Mouse (Mus musculus): ENCODE results near the gene Rprm. TPM values are rescaled to one million over a fixed set of nuclear protein-coding genes. Genes with fewer than 3 reads are reported as not detected.

Rprm gene
- total RNA-seq, 1 experiment, result 8.2 TPM

DNA sequence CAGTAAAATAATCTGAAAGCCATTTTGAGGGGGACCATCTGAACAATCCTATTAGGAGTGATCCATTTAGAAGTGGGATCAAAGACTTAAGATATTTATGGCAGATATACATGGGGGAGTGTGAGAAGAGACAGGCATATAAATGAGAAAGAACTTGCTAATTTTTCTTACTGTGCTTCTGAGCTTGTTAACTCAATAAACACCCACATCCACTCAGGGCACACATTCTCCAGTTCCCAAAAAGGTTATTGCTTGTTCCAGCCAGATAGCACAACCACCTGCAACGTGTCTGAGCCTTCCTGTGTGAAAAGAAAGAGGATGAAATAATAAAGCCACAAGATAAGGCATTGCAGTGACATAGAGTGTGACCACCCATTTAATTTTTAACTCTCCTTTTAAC, 22.9 kb downstream of the Rprm start:
- Histone ChIP-seq H3K4me1 (ENCODE audit: control insufficient read depth in 2 of 2, insufficient read depth in 2 of 2, low read length in 2 of 2, poor library complexity in 1 of 2) (no peaks in the 10 kb centered on the region), H3K9ac (ENCODE audit: insufficient read depth, low read depth, low read length, poor library complexity, severe bottlenecking) (no peak overlapping the region), H3K36me3 (ENCODE audit: control insufficient read depth, insufficient read depth, low read length, poor library complexity, severe bottlenecking) (no peaks in the 10 kb centered on the region), H3K4me3 (ENCODE audit: insufficient read depth in 1 of 2, low read depth in 1 of 2, low read length in 2 of 2, poor library complexity in 1 of 2, severe bottlenecking in 1 of 2) (no peak overlapping the region), H3K9me3 (ENCODE audit: control insufficient read depth, insufficient read depth, low read depth, low read length) (no peaks in the 10 kb centered on the region), H3K27ac (ENCODE audit: insufficient read depth, low read depth, low read length, poor library complexity, severe bottlenecking) (no peak overlapping the region)
- TF ChIP-seq CHD2 (IDR thresholded peaks at IDR 0.05; ENCODE audit: low read depth, low read length) (no peak), MAFK (IDR thresholded peaks at IDR 0.05; ENCODE audit: insufficient read depth, low read depth, low read length) (no peak), HCFC1 (IDR thresholded peaks at IDR 0.05; ENCODE audit: borderline replicate concordance, insufficient read depth, low read length) (no peak), ZNF384 (IDR thresholded peaks at IDR 0.05; ENCODE audit: low read depth, low read length) (no peak), ZC3H11A (IDR thresholded peaks at IDR 0.05; ENCODE audit: borderline replicate concordance, low read depth, low read length) (no peak)
- DNase-seq (ENCODE audit: low read depth, low spot score), result no peak
- in situ Hi-C loops (cut with MboI; ENCODE audit: low sequenced_read_pairs in 2 of 2, unreplicated experiment in 2 of 2), result no loop called here

DNA sequence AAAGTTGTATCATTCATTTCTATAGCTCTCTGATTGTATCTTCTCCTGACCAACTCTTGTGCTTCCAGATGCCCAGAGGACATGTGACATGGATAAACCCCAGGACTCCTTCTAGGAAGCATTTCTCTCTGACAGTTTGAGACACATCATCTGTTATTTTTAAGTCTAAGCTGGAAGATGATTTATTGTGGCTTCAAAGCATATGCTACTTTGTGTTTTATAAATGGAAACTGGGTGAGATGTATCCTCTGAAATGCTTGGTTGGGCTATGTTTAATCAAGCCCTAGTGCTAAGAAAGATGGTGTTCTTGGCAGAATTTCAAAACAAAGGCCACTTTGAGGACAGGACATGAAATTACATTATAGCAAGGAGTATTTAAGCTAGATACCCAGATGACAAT, 24.3 kb downstream of the Rprm start:
- in situ Hi-C loops (cut with MboI; ENCODE audit: low sequenced_read_pairs in 2 of 2, unreplicated experiment in 2 of 2), result no loop called here
- H3K4me3 ChIP-seq (ENCODE audit: insufficient read depth in 1 of 2, low read depth in 1 of 2, low read length in 2 of 2, poor library complexity in 1 of 2, severe bottlenecking in 1 of 2), result no peak overlapping the region
- no peak overlapping the region for H3K9ac ChIP-seq (ENCODE audit: insufficient read depth, low read depth, low read length, poor library complexity, severe bottlenecking)
- H3K4me1 ChIP-seq (ENCODE audit: control insufficient read depth in 2 of 2, insufficient read depth in 2 of 2, low read length in 2 of 2, poor library complexity in 1 of 2), result no peaks in the 10 kb centered on the region
- TF ChIP-seq ZNF384 (IDR thresholded peaks at IDR 0.05; ENCODE audit: low read depth, low read length), result no peak
- no peak for TF ChIP-seq CHD2 (IDR thresholded peaks at IDR 0.05; ENCODE audit: low read depth, low read length)
- no peak for TF ChIP-seq MAFK (IDR thresholded peaks at IDR 0.05; ENCODE audit: insufficient read depth, low read depth, low read length)
- TF ChIP-seq HCFC1 (IDR thresholded peaks at IDR 0.05; ENCODE audit: borderline replicate concordance, insufficient read depth, low read length), result no peak
- no peak for TF ChIP-seq ZC3H11A (IDR thresholded peaks at IDR 0.05; ENCODE audit: borderline replicate concordance, low read depth, low read length)
- H3K36me3 ChIP-seq (ENCODE audit: control insufficient read depth, insufficient read depth, low read length, poor library complexity, severe bottlenecking), result no peaks in the 10 kb centered on the region
- no peaks in the 10 kb centered on the region for H3K9me3 ChIP-seq (ENCODE audit: control insufficient read depth, insufficient read depth, low read depth, low read length)
- DNase-seq (ENCODE audit: low read depth, low spot score), result no peak
- no peak overlapping the region for H3K27ac ChIP-seq (ENCODE audit: insufficient read depth, low read depth, low read length, poor library complexity, severe bottlenecking)

All from ES-E14 (cell line).